9 mouse cellular contexts compared by ENCODE assay signal in genomic region chr4:140868484-140869190, GRCm38 (mm10). TPM values are rescaled to one million over a fixed set of nuclear protein-coding genes. Genes with fewer than 3 reads are reported as not detected.
DNase-seq lines count a peak whose midpoint lies in the region; ATAC-seq lines count a peak whose summit lies in the region.
"Had no signal": no experiment of that assay in that cellular context is flagged by ENCODE, and none has a peak within 500 bp of the region (broad histone marks: within the 10 kb centered on the region; RNA-seq: fewer than 3 reads in every experiment).

No protein-coding gene starts in this region.

- H3K9ac ChIP-seq in forebrain, embryonic 14.5 days (ENCODE audit: low read length), result no peak overlapping the region
- no peak overlapping the region for H3K9ac ChIP-seq in midbrain, embryonic 11.5 days (ENCODE audit: low read length)

- H3K4me1 ChIP-seq in forebrain, embryonic 10.5 days, result peaks cover 24% of the 10 kb centered on the region
- no peaks in the 10 kb centered on the region for H3K4me1 ChIP-seq in forebrain, embryonic 14.5 days (ENCODE audit: control insufficient read depth, insufficient read depth, low read length)
- H3K4me1 ChIP-seq in midbrain, embryonic 11.5 days (ENCODE audit: control insufficient read depth, insufficient read depth, low read length), result peaks cover 9% of the 10 kb centered on the region

- WGBS in forebrain, embryonic 10.5 days, result 3% methylated on average over 14 of the region's 14 CpGs
- 2% methylated on average over 14 of the region's 14 CpGs for WGBS in forebrain, embryonic 14.5 days
- WGBS in midbrain, embryonic 11.5 days, result 4% methylated on average over 14 of the region's 14 CpGs

- H3K27me3 ChIP-seq in forebrain, embryonic 10.5 days (ENCODE audit: poor library complexity, severe bottlenecking), result peaks cover 19% of the 10 kb centered on the region
- H3K27me3 ChIP-seq in forebrain, embryonic 14.5 days (replicated peaks; ENCODE audit: control insufficient read depth, insufficient read depth, low read length), result no peaks in the 10 kb centered on the region
- no peaks in the 10 kb centered on the region for H3K27me3 ChIP-seq in midbrain, embryonic 11.5 days (ENCODE audit: control insufficient read depth, insufficient read depth, low read length)

- ATAC-seq in forebrain, embryonic 14.5 days, result no peak
- ATAC-seq in hematopoietic stem cell, adult 5-6 weeks (replicated peaks in 1 of 2; ENCODE audit: insufficient read depth in 1 of 2, low FRiP score in 2 of 2, low TSS enrichment in 1 of 2, low read depth in 1 of 2, poor library complexity in 2 of 2, severe bottlenecking in 2 of 2), result peak; percentile 61 to 70; a peak in 3 of 4 replicates
- ATAC-seq in midbrain, embryonic 11.5 days (ENCODE audit: low FRiP score), result no peak

- no peaks in the 10 kb centered on the region for H3K36me3 ChIP-seq in forebrain, embryonic 10.5 days (replicated peaks)
- H3K36me3 ChIP-seq in forebrain, embryonic 14.5 days (ENCODE audit: control insufficient read depth, insufficient read depth, low read length), result no peaks in the 10 kb centered on the region
- H3K36me3 ChIP-seq in midbrain, embryonic 11.5 days (ENCODE audit: control insufficient read depth, insufficient read depth, low read length), result no peaks in the 10 kb centered on the region

- H3K9me3 ChIP-seq in forebrain, embryonic 10.5 days, result peaks cover 6% of the 10 kb centered on the region
- no peaks in the 10 kb centered on the region; the same call in 1 of the 2 replicates for H3K9me3 ChIP-seq in forebrain, embryonic 14.5 days (replicated peaks; ENCODE audit: control insufficient read depth, low read length)
- 0 out of 2 replicates have a peak, but pooled peaks cover 3% of the 10 kb centered on the region for H3K9me3 ChIP-seq in midbrain, embryonic 11.5 days (ENCODE audit: control insufficient read depth, low read length)

- H3K4me3 ChIP-seq in forebrain, embryonic 10.5 days, result peak overlapping the region; percentile 34
- H3K4me3 ChIP-seq in forebrain, embryonic 14.5 days (ENCODE audit: low read depth, low read length), result no peak overlapping the region
- H3K4me3 ChIP-seq in midbrain, embryonic 11.5 days (ENCODE audit: low read depth, low read length), result no peak overlapping the region
- H3K4me3 ChIP-seq: erythroblast, embryonic 14.5 days had no signal

- DNase-seq in forebrain, embryonic 10.5 days (ENCODE audit: extremely low spot score, low spot score), result peak; percentile 25
- DNase-seq in forebrain, embryonic 14.5 days (ENCODE audit: low spot score), result no peak
- peak; percentile 61 to 68 for DNase-seq in B cell, adult 2 months
- peak; percentile 88 for DNase-seq in midbrain, embryonic 11.5 days (ENCODE audit: low spot score, missing footprints)
- no peak for DNase-seq in gastrocnemius, postnatal 25 days
- no peak for DNase-seq in right cerebral cortex, adult 2 months (ENCODE audit: low spot score in 2 of 2)
- no peak for DNase-seq in right cerebral cortex, postnatal 36 days (ENCODE audit: low spot score in 2 of 2)

- no peak overlapping the region for H3K4me2 ChIP-seq in forebrain, embryonic 14.5 days (ENCODE audit: low read length)
- peak overlapping the region; percentile 10 for H3K4me2 ChIP-seq in midbrain, embryonic 11.5 days

- H3K27ac ChIP-seq in forebrain, embryonic 10.5 days, result peak overlapping the region; percentile 65; the same call in 1 of the 2 replicates
- no peak overlapping the region for H3K27ac ChIP-seq in forebrain, embryonic 14.5 days (ENCODE audit: low read depth, low read length)
- H3K27ac ChIP-seq in midbrain, embryonic 11.5 days (ENCODE audit: low read depth, low read length), result no peak overlapping the region

RNA-seq across cellular contexts. Expression of gene Padi1, which starts 23.1 kb away (rescaled TPM):
- 0.06 and 0.10 TPM in 2 replicates for polyA plus RNA-seq in forebrain, embryonic 10.5 days (2016; fragmentation: Nextera tagmentation; extraction: Ambion mirVana)
- 0.05 TPM in 1 of 2 replicates, not detected in the other for polyA plus RNA-seq in forebrain, embryonic 14.5 days (2014; fragmentation: Nextera tagmentation; extraction: Ambion mirVana)
- 0.25 and 0.30 TPM in 2 replicates for total RNA-seq in hematopoietic stem cell, adult 5-6 weeks (2017)
- polyA plus RNA-seq in midbrain, embryonic 11.5 days (2014; fragmentation: Nextera tagmentation; extraction: Ambion mirVana), result 0.04 and 0.07 TPM in 2 replicates
- under 1 TPM; 0.08 to 0.11 TPM for total RNA-seq in gastrocnemius, postnatal 25 days (2021)
- polyA plus RNA-seq: erythroblast, embryonic 14.5 days had no signal

RNA-seq across cellular contexts. Expression of gene Padi2, which starts 37.5 kb away (rescaled TPM):
- polyA plus RNA-seq in forebrain, embryonic 10.5 days (2016; fragmentation: Nextera tagmentation; extraction: Ambion mirVana), result 0.30 and 0.66 TPM in 2 replicates
- 0.27 and 0.31 TPM in 2 replicates for polyA plus RNA-seq in forebrain, embryonic 14.5 days (2014; fragmentation: Nextera tagmentation; extraction: Ambion mirVana)
- 11.0 and 12.1 TPM in 2 replicates for total RNA-seq in hematopoietic stem cell, adult 5-6 weeks (2017)
- polyA plus RNA-seq in midbrain, embryonic 11.5 days (2014; fragmentation: Nextera tagmentation; extraction: Ambion mirVana), result 0.47 and 0.49 TPM in 2 replicates
- 100 to 1,000 TPM; 148 to 165 TPM for total RNA-seq in gastrocnemius, postnatal 25 days (2021)

RNA-seq across cellular contexts. Expression of gene Padi3, which starts 58.2 kb away (rescaled TPM):
- polyA plus RNA-seq in forebrain, embryonic 10.5 days (2016; fragmentation: Nextera tagmentation; extraction: Ambion mirVana), result 0.16 and 0.23 TPM in 2 replicates
- polyA plus RNA-seq in forebrain, embryonic 14.5 days (2014; fragmentation: Nextera tagmentation; extraction: Ambion mirVana), result not detected in 2 replicates
- total RNA-seq in hematopoietic stem cell, adult 5-6 weeks (2017), result 0.35 TPM in 1 of 2 replicates, not detected in the other
- 0.06 TPM in 1 of 2 replicates, not detected in the other for polyA plus RNA-seq in midbrain, embryonic 11.5 days (2014; fragmentation: Nextera tagmentation; extraction: Ambion mirVana)
- 1 to 10 TPM; 1.8 to 3.1 TPM for total RNA-seq in gastrocnemius, postnatal 25 days (2021)
- polyA plus RNA-seq: erythroblast, embryonic 14.5 days had no signal

Comparison
In these comparisons a context has a peak if more than half of its experiments do, and no peak if none do; other contexts are left out.
1. DNase-seq: peak in forebrain, embryonic 10.5 days (single experiment), B cell, adult 2 months (2 of 2) and midbrain, embryonic 11.5 days (single experiment); none in forebrain, embryonic 14.5 days (single experiment), gastrocnemius, postnatal 25 days (single experiment), right cerebral cortex, adult 2 months (0 of 2) and right cerebral cortex, postnatal 36 days (0 of 2).
2. ATAC-seq: peak in hematopoietic stem cell, adult 5-6 weeks (2 of 2); none in forebrain, embryonic 14.5 days (single experiment) and midbrain, embryonic 11.5 days (single experiment).